Mouse (Mus musculus): ENCODE measurements around the gene Snw1.

The Snw1 gene

DNA sequence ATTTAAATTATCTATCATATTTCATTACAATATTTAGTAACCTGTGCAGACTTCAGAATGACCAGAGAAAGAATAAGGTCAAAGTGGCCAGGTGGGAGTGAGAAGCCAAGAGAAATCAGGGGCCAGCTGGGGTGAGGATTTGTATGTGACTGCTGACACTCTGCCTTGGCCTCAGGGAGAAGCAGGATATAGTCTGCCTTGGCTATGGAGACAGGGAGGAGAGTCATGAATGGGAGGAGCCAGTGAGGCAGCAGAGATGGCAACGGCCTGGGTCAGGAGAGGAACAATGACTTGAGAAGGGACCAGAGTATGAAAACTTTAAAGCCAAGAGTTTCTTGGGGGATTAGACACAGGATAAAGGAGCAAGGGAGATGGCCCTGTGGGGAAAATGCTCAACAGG, 48.4 kb downstream of the Snw1 start:
- no peak for DNase-seq (ENCODE audit: extremely low spot score)

DNA sequence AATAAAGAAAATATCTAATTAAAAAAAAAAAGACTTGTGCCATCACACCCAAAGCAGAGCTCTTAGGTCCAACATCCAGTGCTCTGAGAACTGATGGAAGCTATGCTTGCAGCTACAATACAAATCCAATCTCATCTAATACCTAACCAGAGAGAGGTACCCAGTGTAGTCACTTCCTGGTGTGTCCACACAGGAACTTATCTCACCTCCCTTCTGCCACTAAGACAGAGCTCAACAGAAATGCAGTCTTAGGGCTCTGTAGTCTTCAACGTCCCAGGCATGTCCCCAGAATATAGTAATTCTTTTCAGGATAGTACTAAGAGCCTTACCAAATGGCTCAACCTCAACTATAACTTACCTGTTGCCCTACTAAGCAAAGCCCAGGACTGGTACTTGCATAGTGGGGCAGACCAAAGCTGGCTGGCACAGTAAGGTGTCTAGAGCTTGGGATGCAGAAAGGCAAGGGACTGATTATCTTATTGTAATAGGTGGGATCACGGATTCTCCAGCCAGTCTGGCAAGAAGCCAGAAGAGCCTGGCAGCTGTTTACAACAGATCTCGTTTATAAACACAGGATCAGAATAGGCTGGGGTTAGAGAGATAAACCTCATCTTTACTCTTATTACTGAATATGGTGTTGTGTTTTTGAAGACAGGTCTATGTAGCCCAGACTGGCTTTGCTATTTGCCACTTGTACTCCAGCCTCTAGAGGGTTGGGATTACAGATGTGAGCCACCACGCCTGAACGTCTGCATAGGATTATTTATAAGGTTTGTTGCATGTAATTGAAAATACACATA, 50.2 kb downstream of the Snw1 start:
- no peak for DNase-seq (ENCODE audit: extremely low spot score)

DNA sequence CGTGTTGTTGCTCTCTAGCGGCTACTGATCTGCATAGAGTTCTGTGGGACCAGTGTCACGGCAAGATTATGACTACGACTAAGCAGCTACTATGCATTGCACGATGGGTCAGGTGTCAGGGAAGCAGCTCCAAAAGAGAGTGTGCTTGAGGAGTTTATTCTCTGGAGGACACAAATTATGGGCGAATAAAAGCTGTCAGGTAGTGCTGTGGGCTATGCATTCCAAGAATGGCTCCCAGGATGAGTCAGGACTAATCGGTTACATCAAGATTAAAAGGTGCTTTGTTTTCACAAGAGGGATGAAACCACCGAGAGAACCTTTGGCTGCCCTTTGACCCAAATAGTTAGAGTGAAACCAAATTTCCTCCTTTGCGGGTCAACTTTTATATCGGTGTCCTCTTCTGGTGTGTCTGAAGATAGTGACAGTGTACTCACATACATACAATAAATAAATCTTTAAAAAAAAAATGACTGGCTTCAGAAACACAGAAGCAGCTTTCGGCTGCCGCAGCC, 52.0 kb downstream of the Snw1 start:
- no peak for DNase-seq (ENCODE audit: extremely low spot score)

DNA sequence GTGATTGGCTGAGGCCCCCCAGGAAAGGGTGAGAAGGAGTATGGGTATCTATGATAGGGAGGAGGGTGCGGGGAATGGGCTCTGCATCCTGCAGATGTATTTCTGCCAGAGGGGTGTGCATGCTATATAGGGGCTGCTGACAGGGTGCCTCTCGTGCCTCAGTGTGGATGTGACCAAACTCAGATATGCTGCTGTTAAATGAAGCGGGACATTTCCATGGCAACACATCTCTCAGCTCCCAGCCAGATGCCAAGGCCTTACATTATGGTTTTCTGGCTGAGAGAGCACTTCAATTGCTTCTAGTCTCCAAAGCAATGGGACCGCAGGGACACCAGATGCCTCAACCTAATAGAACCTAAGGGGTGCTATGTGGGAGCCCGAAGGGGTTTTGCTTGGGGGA, 53.2 kb downstream of the Snw1 start:
- no peak for DNase-seq (ENCODE audit: extremely low spot score)

DNA sequence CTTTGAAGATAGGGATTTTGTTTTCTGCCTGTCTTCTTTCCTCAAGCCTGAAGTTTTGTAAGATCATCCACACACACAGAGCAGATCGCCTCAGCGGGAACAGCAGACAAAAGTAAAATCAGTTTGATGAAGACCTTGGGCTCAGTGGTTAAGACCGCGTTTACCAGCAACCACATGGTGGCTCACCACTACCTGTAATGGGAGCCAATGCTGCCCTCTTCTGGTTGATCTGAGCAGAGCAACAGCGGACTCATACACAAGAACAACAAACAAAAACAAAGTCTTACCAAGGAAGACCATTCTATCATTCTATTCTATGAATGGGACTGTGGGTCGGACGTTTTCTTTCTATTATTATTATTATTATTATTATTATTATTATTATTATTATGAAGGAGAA, 55.4 kb downstream of the Snw1 start:
- DNase-seq (ENCODE audit: extremely low spot score), result peak; percentile 62

DNA sequence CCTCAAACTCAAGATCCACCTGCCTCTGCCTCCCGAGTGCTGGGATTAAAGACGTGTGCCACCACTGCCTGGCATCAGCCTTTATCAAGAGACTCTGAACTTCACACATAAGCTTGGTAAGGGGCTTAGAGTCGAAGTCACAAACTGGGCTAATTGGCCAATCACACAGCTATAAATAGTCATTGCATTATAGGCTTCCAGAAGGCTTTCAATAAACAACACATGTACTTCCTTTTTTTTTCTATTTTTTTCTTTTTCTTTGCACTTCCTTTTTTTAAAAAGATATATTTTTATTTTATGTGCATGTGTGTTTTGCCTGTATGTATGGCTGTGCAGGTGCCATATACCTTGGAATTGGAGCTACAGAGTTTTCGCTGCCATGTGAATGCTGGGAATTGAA, 56.7 kb downstream of the Snw1 start:
- DNase-seq (ENCODE audit: extremely low spot score), result no peak

DNA sequence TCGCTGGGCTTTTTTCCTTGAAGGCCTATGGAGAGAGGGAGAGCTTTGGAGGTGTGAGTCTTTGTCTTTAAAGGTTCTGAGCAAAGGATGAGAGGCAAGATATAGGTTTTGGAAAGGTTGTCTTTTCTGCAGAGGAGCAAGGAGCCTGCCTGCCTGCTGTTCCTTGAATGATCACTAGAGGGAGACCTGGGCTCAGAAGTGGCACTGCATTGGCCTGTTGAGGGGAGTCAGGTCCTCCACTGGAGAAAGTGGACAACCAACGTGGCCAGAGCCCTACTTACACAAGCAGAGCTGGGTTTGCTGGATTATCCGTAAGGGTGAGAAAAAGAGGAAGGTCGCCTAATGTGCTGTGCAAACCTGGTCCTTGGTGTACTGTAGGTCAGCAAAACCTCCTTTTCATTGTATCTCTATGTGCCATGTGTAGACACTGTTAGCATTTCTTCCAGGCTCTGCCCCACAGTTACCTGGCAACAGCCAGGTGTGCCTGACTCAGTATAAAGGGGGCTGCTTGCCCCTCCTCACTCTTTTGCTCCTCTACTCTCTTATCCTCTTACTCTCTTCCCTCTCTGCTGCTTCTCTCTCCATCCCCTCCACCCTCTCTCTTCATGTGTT, 58.8 kb downstream of the Snw1 start:
- DNase-seq (ENCODE audit: extremely low spot score), result peak; percentile 68

DNA sequence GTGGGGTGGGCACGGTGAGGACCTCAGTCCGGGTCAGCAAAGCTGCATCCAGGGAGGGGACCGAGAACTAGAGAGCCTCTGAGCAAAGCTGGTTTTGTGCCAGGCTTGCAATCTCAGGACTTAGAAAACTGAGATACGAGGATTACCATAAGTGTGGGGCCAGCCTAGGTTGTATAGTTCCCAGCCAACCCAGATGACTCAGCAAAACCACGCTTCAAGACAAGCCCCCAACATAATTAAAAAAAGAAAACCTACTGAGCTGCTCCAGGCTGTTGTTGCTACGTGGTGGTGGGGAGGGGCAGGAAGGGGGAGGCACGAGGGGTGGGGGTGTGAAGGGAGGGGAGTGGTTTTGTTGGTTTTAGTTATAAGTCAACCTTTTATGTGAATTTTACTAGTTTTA, 61.1 kb downstream of the Snw1 start:
- DNase-seq (ENCODE audit: extremely low spot score), result no peak

DNA sequence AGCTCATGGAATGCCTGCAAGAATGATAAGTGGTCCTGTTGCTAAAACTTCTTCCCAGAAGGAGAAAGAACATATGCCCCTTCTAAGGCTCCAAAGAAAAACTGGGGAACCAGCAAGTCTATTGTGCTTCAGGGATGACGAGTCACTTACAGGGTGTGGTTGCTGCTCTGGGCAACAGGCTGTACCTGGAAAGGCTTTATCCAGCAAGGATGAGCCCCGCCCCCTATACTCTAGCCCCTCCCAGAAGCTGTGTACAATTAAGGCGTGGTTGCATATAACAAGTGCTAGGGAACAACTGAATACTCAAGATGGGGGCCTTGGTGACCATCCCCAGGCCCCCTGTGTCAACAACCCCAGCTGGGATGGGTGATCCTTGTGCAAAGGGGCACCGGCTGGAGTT, 63.0 kb downstream of the Snw1 start:
- no peak for DNase-seq (ENCODE audit: extremely low spot score)

DNA sequence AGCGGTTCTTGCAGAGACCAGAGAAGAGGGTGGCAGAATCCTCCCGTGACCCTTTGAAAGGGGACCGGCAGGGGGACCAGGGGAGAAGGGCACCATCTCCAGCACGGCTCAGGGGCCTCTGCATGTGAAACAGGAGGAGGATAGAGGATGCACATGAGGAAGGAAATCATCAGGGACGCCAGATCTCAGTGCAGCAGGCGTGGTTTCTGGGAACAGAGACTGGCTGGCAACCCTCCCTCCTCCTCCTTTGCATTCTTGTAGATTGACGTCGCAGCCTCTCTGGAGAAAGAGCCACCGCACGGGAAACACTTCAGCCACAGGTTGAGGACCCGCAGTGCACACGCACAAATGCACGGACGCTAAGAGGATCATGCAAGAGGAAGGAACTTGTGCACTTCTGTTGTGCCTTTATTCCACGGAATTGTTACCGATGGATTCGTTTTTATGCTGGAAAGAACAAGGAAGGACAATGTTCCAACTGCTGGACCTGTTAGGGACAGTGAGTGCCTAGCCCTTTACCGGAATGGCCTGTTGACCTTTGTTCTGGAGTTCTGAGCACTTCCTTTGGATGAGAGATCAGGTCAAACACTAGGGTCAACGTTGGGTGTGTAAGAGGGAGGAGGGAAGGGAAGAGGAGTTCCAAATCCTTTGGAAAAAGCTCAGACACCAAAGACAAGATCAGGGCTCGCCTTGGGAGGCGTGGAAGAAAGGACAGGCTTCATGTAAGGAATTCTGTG, 64.0 kb downstream of the Snw1 start:
- no peak for DNase-seq (ENCODE audit: extremely low spot score)

DNA sequence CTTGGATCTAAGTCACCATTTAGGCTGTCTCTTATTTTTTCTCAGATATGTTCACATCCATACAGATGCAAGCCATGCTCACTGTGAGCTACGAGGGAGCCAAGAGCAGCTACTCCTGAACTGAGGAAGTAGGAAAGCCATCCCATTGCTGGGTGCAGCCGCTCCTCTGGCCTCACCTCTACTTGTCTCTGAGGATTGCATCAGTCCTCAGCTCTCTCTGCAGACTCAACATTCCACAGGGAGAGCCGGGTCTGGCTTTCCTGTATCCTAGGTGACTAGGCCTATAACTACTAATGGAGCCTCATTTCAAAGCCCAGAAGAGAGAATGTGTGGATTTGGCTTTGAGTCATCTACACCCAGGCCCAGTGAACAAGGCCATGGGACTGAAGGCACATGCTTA, 66.4 kb downstream of the Snw1 start:
- DNase-seq (ENCODE audit: extremely low spot score), result no peak

DNA sequence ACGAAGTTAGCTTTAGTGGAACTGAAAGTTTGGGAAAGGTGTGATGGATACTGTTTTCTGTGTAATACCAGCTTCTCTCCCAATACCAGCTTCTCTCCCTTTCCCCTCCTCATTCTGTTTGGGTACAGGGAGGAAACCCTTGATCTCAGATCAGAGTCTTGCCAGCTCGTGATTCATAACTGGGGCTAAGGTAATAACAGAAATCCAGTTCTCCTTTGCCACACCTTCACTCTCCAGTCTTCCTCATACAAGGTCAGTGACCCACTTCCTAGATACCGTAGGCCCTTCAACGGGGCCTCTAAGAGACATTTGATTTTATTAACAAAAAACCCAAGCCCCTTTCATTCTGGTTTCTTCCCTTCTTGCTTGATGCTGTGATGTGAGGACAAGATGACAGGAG, 66.9 kb downstream of the Snw1 start:
- DNase-seq (ENCODE audit: extremely low spot score), result no peak

DNA sequence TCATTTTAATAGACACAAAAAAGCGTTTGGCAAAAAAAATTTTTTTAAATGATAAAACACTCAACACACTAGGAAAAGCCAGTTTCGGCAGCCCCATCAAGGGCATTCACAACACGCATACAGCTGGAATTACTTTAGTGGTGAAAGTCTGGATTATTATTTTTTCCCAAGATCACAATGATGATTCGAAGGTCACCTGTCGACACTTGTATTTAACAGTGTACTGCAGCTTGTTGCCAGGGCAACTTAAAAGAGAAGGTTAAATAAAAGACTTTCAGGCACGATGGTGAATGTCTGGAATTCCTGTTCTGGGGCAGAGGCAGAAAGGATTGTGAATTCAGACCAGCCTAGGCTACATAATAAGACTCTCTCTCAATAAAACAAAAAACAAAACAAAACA, 70.2 kb downstream of the Snw1 start:
- DNase-seq (ENCODE audit: extremely low spot score), result no peak

DNA sequence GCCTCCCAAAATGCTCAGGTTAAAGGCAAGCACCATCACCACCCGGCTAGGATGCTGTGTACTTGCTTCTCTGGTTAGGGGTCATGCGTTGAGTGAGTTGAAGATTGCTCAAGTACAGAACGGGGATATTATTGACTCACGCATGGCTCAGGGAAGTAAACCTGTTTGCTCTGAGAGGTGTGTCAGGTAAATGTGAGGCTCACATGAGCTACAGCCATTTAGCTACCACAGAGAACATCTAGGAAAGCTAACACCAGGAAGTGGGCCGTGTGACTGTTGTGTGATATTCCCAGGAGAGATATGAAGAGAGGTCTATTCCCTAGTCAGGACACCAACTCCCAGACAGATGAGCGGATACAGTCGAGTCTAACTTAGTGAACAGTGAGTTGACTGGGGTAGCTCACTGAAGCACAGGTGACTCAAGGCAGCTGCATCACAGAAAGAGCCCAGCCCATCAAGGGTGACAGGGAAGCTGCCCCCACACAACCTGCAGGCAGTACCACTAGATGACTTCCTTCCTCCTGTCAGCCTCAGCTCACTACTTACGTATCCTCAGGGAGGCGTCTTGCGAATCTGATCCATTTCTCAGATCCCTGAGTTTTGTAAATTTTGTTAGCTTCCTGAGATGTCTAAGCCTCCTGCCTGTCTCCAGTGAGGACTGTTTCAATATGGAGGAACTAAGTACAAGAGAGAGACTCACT, 72.8 kb downstream of the Snw1 start:
- DNase-seq (ENCODE audit: extremely low spot score), result no peak

Data from embryo, embryonic 9.5 days (tissue).